Mouse (Mus musculus): ENCODE results near the gene Pik3r3. TPM values are rescaled to one million over a fixed set of nuclear protein-coding genes. Genes with fewer than 3 reads are reported as not detected.

The Pik3r3 gene
- polyA plus RNA-seq, 1 experiment from 2014 or later = 2.9 TPM

GRCm38 (mm10) chr4:116291561-116291960 is 70.1 kb downstream of the Pik3r3 start:
- Histone ChIP-seq H3K4me2 (replicated peaks; ENCODE audit: low read depth) (no peak overlapping the region), H3K27ac (ENCODE audit: low read depth, low read length) (no peak overlapping the region), H3K9ac (ENCODE audit: low read depth, low read length) (no peak overlapping the region), H3K9me3 (ENCODE audit: control insufficient read depth) (no peaks in the 10 kb centered on the region), H3K4me3 (ENCODE audit: low read depth, low read length) (no peak overlapping the region), H3K36me3 (ENCODE audit: control insufficient read depth, insufficient read depth) (0 out of 2 replicates have a peak, but pooled peaks cover 2% of the 10 kb centered on the region), H3K4me1 (replicated peaks; ENCODE audit: control insufficient read depth, insufficient read depth, low read length) (no peaks in the 10 kb centered on the region), H3K27me3 (replicated peaks; ENCODE audit: control insufficient read depth, insufficient read depth, low read length) (no peaks in the 10 kb centered on the region)
- WGBS = 93% methylated on average over 6 of the region's 6 CpGs
- no peak for ATAC-seq
- TF ChIP-seq CTCF (IDR thresholded peaks at IDR 0.05; ENCODE audit: low read depth) = no peak

GRCm38 (mm10) chr4:116293296-116293695 is 71.9 kb downstream of the Pik3r3 start:
- no peak for ATAC-seq

GRCm38 (mm10) chr4:116300878-116301355 is 79.5 kb downstream of the Pik3r3 start:
- TF ChIP-seq CTCF (IDR thresholded peaks at IDR 0.05; ENCODE audit: low read depth) = no peak
- WGBS = 59% methylated on average over 4 of the region's 4 CpGs
- Histone ChIP-seq H3K9ac (ENCODE audit: low read depth, low read length) (no peak overlapping the region), H3K27ac (ENCODE audit: low read depth, low read length) (no peak overlapping the region), H3K36me3 (ENCODE audit: control insufficient read depth, insufficient read depth) (no peaks in the 10 kb centered on the region), H3K4me1 (replicated peaks; ENCODE audit: control insufficient read depth, insufficient read depth, low read length) (no peaks in the 10 kb centered on the region), H3K9me3 (ENCODE audit: control insufficient read depth) (no peaks in the 10 kb centered on the region), H3K4me2 (replicated peaks; ENCODE audit: low read depth) (no peak overlapping the region), H3K27me3 (replicated peaks; ENCODE audit: control insufficient read depth, insufficient read depth, low read length) (no peaks in the 10 kb centered on the region), H3K4me3 (ENCODE audit: low read depth, low read length) (no peak overlapping the region)
- no peak for ATAC-seq

More at GRCm38 (mm10) chr4:116293296-116293695, 71.9 kb downstream of the Pik3r3 start:
- no peak overlapping the region for H3K27ac ChIP-seq (ENCODE audit: low read depth, low read length)
- H3K36me3 ChIP-seq (ENCODE audit: control insufficient read depth, insufficient read depth) = no peaks in the 10 kb centered on the region
- no peak for TF ChIP-seq CTCF (IDR thresholded peaks at IDR 0.05; ENCODE audit: low read depth)
- H3K9ac ChIP-seq (ENCODE audit: low read depth, low read length) = no peak overlapping the region
- 83% methylated on average over 12 of the region's 12 CpGs for WGBS
- H3K4me2 ChIP-seq (replicated peaks; ENCODE audit: low read depth) = no peak overlapping the region
- no peak overlapping the region for H3K4me3 ChIP-seq (ENCODE audit: low read depth, low read length)
- no peaks in the 10 kb centered on the region for H3K27me3 ChIP-seq (replicated peaks; ENCODE audit: control insufficient read depth, insufficient read depth, low read length)
- no peaks in the 10 kb centered on the region for H3K9me3 ChIP-seq (ENCODE audit: control insufficient read depth)
- no peaks in the 10 kb centered on the region for H3K4me1 ChIP-seq (replicated peaks; ENCODE audit: control insufficient read depth, insufficient read depth, low read length)

GRCm38 (mm10) chr4:116304551-116304950 is 83.1 kb downstream of the Pik3r3 start:
- H3K27me3 ChIP-seq (replicated peaks; ENCODE audit: control insufficient read depth, insufficient read depth, low read length) = no peaks in the 10 kb centered on the region
- no peak for TF ChIP-seq CTCF (IDR thresholded peaks at IDR 0.05; ENCODE audit: low read depth)
- no peak overlapping the region for H3K9ac ChIP-seq (ENCODE audit: low read depth, low read length)
- H3K4me3 ChIP-seq (ENCODE audit: low read depth, low read length) = no peak overlapping the region
- H3K27ac ChIP-seq (ENCODE audit: low read depth, low read length) = no peak overlapping the region
- peaks cover 33% of the 10 kb centered on the region for H3K36me3 ChIP-seq (ENCODE audit: control insufficient read depth, insufficient read depth)
- ATAC-seq = no peak
- no peak overlapping the region for H3K4me2 ChIP-seq (replicated peaks; ENCODE audit: low read depth)
- no peaks in the 10 kb centered on the region for H3K4me1 ChIP-seq (replicated peaks; ENCODE audit: control insufficient read depth, insufficient read depth, low read length)
- H3K9me3 ChIP-seq (ENCODE audit: control insufficient read depth) = no peaks in the 10 kb centered on the region
- 40% methylated on average over 1 of the region's 1 CpGs for WGBS

- WGBS = 95% methylated on average over 4 of the region's 4 CpGs
- no peak overlapping the region for H3K9ac ChIP-seq (ENCODE audit: low read depth, low read length)
- no peak overlapping the region for H3K4me2 ChIP-seq (replicated peaks; ENCODE audit: low read depth)
- H3K36me3 ChIP-seq (ENCODE audit: control insufficient read depth, insufficient read depth) = peaks cover 68% of the 10 kb centered on the region
- H3K27ac ChIP-seq (ENCODE audit: low read depth, low read length) = no peak overlapping the region
- no peak overlapping the region for H3K4me3 ChIP-seq (ENCODE audit: low read depth, low read length)
- H3K4me1 ChIP-seq (replicated peaks; ENCODE audit: control insufficient read depth, insufficient read depth, low read length) = no peaks in the 10 kb centered on the region
- no peak for ATAC-seq
- H3K27me3 ChIP-seq (replicated peaks; ENCODE audit: control insufficient read depth, insufficient read depth, low read length) = no peaks in the 10 kb centered on the region
- no peak for TF ChIP-seq CTCF (IDR thresholded peaks at IDR 0.05; ENCODE audit: low read depth)
- H3K9me3 ChIP-seq (ENCODE audit: control insufficient read depth) = no peaks in the 10 kb centered on the region
These were observed 96.2 kb downstream of the Pik3r3 start for GRCm38 (mm10) chr4:116317575-116317974.

- WGBS = 85% methylated on average over 6 of the region's 6 CpGs
- no peak for TF ChIP-seq CTCF (IDR thresholded peaks at IDR 0.05; ENCODE audit: low read depth)
- ATAC-seq = no peak
These were observed 100.7 kb downstream of the Pik3r3 start for GRCm38 (mm10) chr4:116322127-116322526.

GRCm38 (mm10) chr4:116329256-116329655 is 107.8 kb downstream of the Pik3r3 start:
- Histone ChIP-seq H3K27me3 (replicated peaks; ENCODE audit: control insufficient read depth, insufficient read depth, low read length) (no peaks in the 10 kb centered on the region), H3K4me1 (replicated peaks; ENCODE audit: control insufficient read depth, insufficient read depth, low read length) (no peaks in the 10 kb centered on the region), H3K27ac (ENCODE audit: low read depth, low read length) (no peak overlapping the region), H3K4me3 (ENCODE audit: low read depth, low read length) (no peak overlapping the region), H3K36me3 (ENCODE audit: control insufficient read depth, insufficient read depth) (peaks cover 29% of the 10 kb centered on the region), H3K9ac (ENCODE audit: low read depth, low read length) (no peak overlapping the region), H3K4me2 (replicated peaks; ENCODE audit: low read depth) (no peak overlapping the region), H3K9me3 (ENCODE audit: control insufficient read depth) (no peaks in the 10 kb centered on the region)
- WGBS = 95% methylated on average over 3 of the region's 3 CpGs
- no peak for TF ChIP-seq CTCF (IDR thresholded peaks at IDR 0.05; ENCODE audit: low read depth)
- ATAC-seq = no peak

More at GRCm38 (mm10) chr4:116322127-116322526, 100.7 kb downstream of the Pik3r3 start:
- Histone ChIP-seq H3K4me2 (replicated peaks; ENCODE audit: low read depth) (no peak overlapping the region), H3K4me3 (ENCODE audit: low read depth, low read length) (no peak overlapping the region), H3K36me3 (ENCODE audit: control insufficient read depth, insufficient read depth) (peaks cover 51% of the 10 kb centered on the region), H3K9me3 (ENCODE audit: control insufficient read depth) (no peaks in the 10 kb centered on the region), H3K4me1 (replicated peaks; ENCODE audit: control insufficient read depth, insufficient read depth, low read length) (no peaks in the 10 kb centered on the region), H3K27ac (ENCODE audit: low read depth, low read length) (no peak overlapping the region), H3K27me3 (replicated peaks; ENCODE audit: control insufficient read depth, insufficient read depth, low read length) (no peaks in the 10 kb centered on the region), H3K9ac (ENCODE audit: low read depth, low read length) (no peak overlapping the region)

All from intestine, postnatal 0 days (tissue).